Mouse (Mus musculus): ENCODE data around the gene Shank2.

DNA sequence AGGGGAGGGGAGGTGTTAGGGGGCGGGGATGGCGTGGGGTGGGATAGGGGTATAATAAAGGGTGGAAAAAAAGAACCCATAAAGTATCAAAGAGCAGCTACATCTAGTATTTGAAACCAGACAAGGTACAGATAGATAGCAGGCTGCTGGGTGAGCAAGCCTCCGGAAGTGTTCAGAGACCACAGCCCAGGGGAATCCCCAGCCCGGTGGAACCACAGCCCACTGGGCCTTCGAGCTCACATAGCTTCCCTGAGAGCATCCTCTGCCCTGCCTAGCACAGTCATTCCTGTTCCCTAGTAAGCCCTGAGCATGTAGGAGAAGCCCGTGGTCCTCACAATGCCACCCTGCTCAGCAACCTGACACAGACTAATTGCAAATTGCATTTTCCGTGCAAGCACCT, 443.1 kb downstream of the Shank2 start:
- no peak for TF ChIP-seq POLR2A (IDR thresholded peaks at IDR 0.05; ENCODE audit: low read depth, low read length)
- TF ChIP-seq CTCF (IDR thresholded peaks at IDR 0.05; ENCODE audit: extremely low read depth, insufficient read length, insufficient replicate concordance, low read depth, low read length) = no peak

All from small intestine, adult 2 months (tissue).